Mouse (Mus musculus): ENCODE data around the gene Polr2j. TPM values are rescaled to one million over a fixed set of nuclear protein-coding genes. Genes with fewer than 3 reads are reported as not detected.
"Not testable (repeated sequence)": the region's sequence is repeated elsewhere in the genome, so short reads cannot be mapped to it uniquely, and the experiment has no call there.

Gene Polr2j
- polyA plus RNA-seq, 1 experiment = 139 TPM

DNA sequence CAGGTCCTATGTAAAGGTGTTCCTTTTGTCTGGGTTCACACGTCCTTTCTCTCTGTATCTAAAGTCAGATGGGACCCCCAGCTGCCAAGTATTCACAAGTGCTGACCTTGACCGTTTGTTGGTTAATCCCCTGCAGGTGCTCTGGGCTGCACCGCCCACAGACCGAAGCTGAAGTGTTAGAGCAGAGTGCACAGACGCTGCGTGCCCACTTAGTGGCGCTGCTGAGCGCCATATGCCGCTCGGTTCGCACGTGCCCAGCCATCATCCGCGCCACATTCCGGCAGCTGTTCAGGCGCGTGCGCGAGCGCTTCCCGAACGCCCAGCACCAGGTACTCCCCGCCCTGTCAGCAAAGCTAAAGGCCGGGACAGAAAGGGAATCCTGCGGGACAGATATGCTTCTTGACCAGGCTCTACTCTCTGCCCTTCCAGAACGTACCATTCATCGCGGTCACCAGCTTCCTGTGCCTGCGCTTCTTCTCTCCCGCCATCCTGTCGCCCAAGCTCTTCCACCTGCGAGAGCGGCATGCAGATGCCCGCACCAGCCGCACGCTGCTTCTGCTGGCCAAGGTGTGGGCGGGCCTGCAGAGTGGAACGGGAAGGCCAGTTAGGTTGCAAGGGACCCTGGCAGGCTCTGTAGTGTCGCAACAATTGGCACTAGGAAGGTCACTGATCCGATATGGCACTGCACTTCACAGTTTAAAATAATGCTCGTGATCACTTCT lies 14.2 kb upstream of the Polr2j start:
- H3K4me2 ChIP-seq (ENCODE audit: low read depth) = no peak overlapping the region
- H3K36me3 ChIP-seq (ENCODE audit: control insufficient read depth, insufficient read depth) = peaks cover 12% of the 10 kb centered on the region
- H3K79me2 ChIP-seq (ENCODE audit: control insufficient read depth, insufficient read depth) = no peaks in the 10 kb centered on the region
- TF ChIP-seq MYOD1 (IDR thresholded peaks at IDR 0.05; ENCODE audit: control insufficient read depth in 1 of 3, insufficient read length in 2 of 3, low read depth in 2 of 3) (no peak), CEBPB (IDR thresholded peaks at IDR 0.05; ENCODE audit: insufficient read depth, poor library complexity, severe bottlenecking) (no peak), MYOG (IDR thresholded peaks at IDR 0.05; ENCODE audit: control insufficient read depth in 1 of 3, insufficient read depth in 1 of 3, insufficient read length in 2 of 3, low read depth in 2 of 3) (no peak), MAX (IDR thresholded peaks at IDR 0.05; ENCODE audit: low read depth) (no peak), SRF (IDR thresholded peaks at IDR 0.05; ENCODE audit: control insufficient read depth, insufficient read length, low read depth) (no peak), E2F4 (IDR thresholded peaks at IDR 0.05; ENCODE audit: insufficient read depth) (no peak), TCF3 (IDR thresholded peaks at IDR 0.05; ENCODE audit: insufficient read length, low read depth) (no peak), REST (IDR thresholded peaks at IDR 0.05; ENCODE audit: insufficient read depth, insufficient read length) (no peak), USF1 (IDR thresholded peaks at IDR 0.05; ENCODE audit: low read depth) (no peak)
- H3K27me3 ChIP-seq (ENCODE audit: control insufficient read depth, insufficient read depth, insufficient read length) = no peaks in the 10 kb centered on the region
- no peak overlapping the region for H3K4me3 ChIP-seq
- H3ac ChIP-seq (ENCODE audit: control insufficient read depth, insufficient read length) = no peak overlapping the region

DNA sequence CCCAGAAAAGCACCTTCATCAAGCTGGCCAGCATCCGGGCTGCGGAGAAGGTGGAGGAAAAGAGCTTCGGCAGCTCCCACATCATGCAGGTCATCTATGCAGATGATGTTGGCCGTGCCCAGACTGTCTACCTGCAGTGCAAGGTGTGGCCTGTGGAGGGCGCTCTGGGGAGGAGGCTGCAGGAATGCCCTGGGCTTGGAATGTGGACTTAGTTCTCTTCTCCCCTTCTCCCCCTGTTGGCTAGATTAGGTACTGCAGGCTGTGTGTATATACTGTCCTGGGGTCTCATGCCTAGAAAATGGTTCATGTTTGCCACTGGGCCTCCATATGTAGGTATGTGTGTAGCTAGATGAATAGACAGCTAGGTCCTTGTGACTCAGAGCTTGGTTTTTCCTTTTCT lies 11.9 kb upstream of the Polr2j start:
- Histone ChIP-seq H3K27me3 (ENCODE audit: control insufficient read depth, insufficient read depth, insufficient read length) (no peaks in the 10 kb centered on the region), H3K79me2 (ENCODE audit: control insufficient read depth, insufficient read depth) (no peaks in the 10 kb centered on the region), H3K4me2 (ENCODE audit: low read depth) (no peak overlapping the region), H3K4me3 (no peak overlapping the region), H3K36me3 (ENCODE audit: control insufficient read depth, insufficient read depth) (peaks cover 15% of the 10 kb centered on the region), H3ac (ENCODE audit: control insufficient read depth, insufficient read length) (no peak overlapping the region)
- no peak for TF ChIP-seq TCF3 (IDR thresholded peaks at IDR 0.05; ENCODE audit: insufficient read length, low read depth)
- no peak for TF ChIP-seq POLR2A (IDR thresholded peaks at IDR 0.05; ENCODE audit: insufficient read length, low read depth)
- TF ChIP-seq MAX (IDR thresholded peaks at IDR 0.05; ENCODE audit: low read depth) = no peak
- TF ChIP-seq MYOD1 (IDR thresholded peaks at IDR 0.05; ENCODE audit: control insufficient read depth in 1 of 3, insufficient read length in 2 of 3, low read depth in 2 of 3) = no peak
- TF ChIP-seq E2F4 (IDR thresholded peaks at IDR 0.05; ENCODE audit: insufficient read depth) = no peak
- TF ChIP-seq TCF12 (IDR thresholded peaks at IDR 0.05; ENCODE audit: insufficient read depth, poor library complexity, severe bottlenecking) = no peak
- no peak for TF ChIP-seq POLR2AphosphoS2 (IDR thresholded peaks at IDR 0.05; ENCODE audit: insufficient read length, low read depth)
- no peak for TF ChIP-seq SRF (IDR thresholded peaks at IDR 0.05; ENCODE audit: control insufficient read depth, insufficient read length, low read depth)
- no peak for TF ChIP-seq CEBPB (IDR thresholded peaks at IDR 0.05; ENCODE audit: insufficient read depth, poor library complexity, severe bottlenecking)
- no peak for TF ChIP-seq MYOG (IDR thresholded peaks at IDR 0.05; ENCODE audit: control insufficient read depth in 1 of 3, insufficient read depth in 1 of 3, insufficient read length in 2 of 3, low read depth in 2 of 3)
- TF ChIP-seq REST (IDR thresholded peaks at IDR 0.05; ENCODE audit: insufficient read depth, insufficient read length) = no peak
- TF ChIP-seq USF1 (IDR thresholded peaks at IDR 0.05; ENCODE audit: low read depth) = no peak

DNA sequence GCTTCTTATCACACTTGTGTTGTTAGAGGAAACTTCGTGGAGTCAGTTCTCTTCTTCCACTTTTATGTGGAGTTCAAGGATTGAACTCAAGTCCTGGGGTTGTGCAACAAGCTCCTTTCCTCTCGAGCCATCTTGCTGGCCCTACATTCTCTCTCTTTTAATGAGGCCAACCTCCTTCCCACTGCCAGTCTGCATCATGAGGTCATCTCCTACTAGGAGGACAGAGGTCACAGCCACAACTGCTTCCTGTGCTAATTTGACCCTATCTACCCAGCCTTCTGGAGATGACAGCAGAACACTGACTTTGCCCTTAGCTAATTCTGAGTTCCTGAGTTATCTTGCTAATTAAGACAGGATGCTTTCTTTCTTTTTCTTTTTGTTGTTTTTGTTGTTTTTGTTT lies 7.9 kb upstream of the Polr2j start:
- no peak for TF ChIP-seq MYOG (IDR thresholded peaks at IDR 0.05; ENCODE audit: control insufficient read depth in 1 of 3, insufficient read depth in 1 of 3, insufficient read length in 2 of 3, low read depth in 2 of 3)
- TF ChIP-seq REST (IDR thresholded peaks at IDR 0.05; ENCODE audit: insufficient read depth, insufficient read length) = no peak
- no peak for TF ChIP-seq POLR2AphosphoS2 (IDR thresholded peaks at IDR 0.05; ENCODE audit: insufficient read length, low read depth)
- TF ChIP-seq E2F4 (IDR thresholded peaks at IDR 0.05; ENCODE audit: insufficient read depth) = no peak
- TF ChIP-seq CEBPB (IDR thresholded peaks at IDR 0.05; ENCODE audit: insufficient read depth, poor library complexity, severe bottlenecking) = no peak
- no peak for TF ChIP-seq TCF3 (IDR thresholded peaks at IDR 0.05; ENCODE audit: insufficient read length, low read depth)
- Histone ChIP-seq H3ac (ENCODE audit: control insufficient read depth, insufficient read length) (no peak overlapping the region), H3K36me3 (ENCODE audit: control insufficient read depth, insufficient read depth) (peaks cover 10% of the 10 kb centered on the region)

DNA sequence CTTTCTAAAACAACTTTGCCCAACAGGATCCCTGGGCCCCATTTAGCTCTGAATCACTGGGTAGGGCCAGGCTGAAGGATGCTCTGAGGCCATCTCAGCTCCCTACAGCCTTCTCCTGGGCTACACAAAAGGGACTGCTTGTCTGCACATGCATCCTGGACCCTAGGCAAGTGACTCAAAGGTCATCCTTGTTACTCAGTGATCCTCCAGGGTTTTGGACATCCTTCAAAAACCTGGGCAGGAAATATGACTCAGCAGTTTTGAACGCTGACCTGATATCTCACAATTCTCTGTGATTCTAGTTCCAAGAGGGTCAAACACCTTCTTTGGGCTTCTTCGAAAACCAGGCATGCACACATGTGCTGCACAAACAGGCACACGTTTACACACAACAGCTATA lies 7.4 kb upstream of the Polr2j start:
- H3K79me2 ChIP-seq (ENCODE audit: control insufficient read depth, insufficient read depth) = no peaks in the 10 kb centered on the region
- H3K27me3 ChIP-seq (ENCODE audit: control insufficient read depth, insufficient read depth, insufficient read length) = no peaks in the 10 kb centered on the region
- H3K4me3 ChIP-seq = no peak overlapping the region
- no peak overlapping the region for H3ac ChIP-seq (ENCODE audit: control insufficient read depth, insufficient read length)
- peaks cover 5% of the 10 kb centered on the region for H3K36me3 ChIP-seq (ENCODE audit: control insufficient read depth, insufficient read depth)
- TF ChIP-seq SRF (IDR thresholded peaks at IDR 0.05; ENCODE audit: control insufficient read depth, insufficient read length, low read depth) = no peak
- TF ChIP-seq POLR2AphosphoS2 (IDR thresholded peaks at IDR 0.05; ENCODE audit: insufficient read length, low read depth) = no peak
- no peak for TF ChIP-seq MYOG (IDR thresholded peaks at IDR 0.05; ENCODE audit: control insufficient read depth in 1 of 3, insufficient read depth in 1 of 3, insufficient read length in 2 of 3, low read depth in 2 of 3)
- no peak for TF ChIP-seq MAX (IDR thresholded peaks at IDR 0.05; ENCODE audit: low read depth)
- TF ChIP-seq USF1 (IDR thresholded peaks at IDR 0.05; ENCODE audit: low read depth) = no peak
- TF ChIP-seq CEBPB (IDR thresholded peaks at IDR 0.05; ENCODE audit: insufficient read depth, poor library complexity, severe bottlenecking) = no peak
- no peak for TF ChIP-seq E2F4 (IDR thresholded peaks at IDR 0.05; ENCODE audit: insufficient read depth)
- TF ChIP-seq TCF12 (IDR thresholded peaks at IDR 0.05; ENCODE audit: insufficient read depth, poor library complexity, severe bottlenecking) = no peak
- TF ChIP-seq POLR2A (IDR thresholded peaks at IDR 0.05; ENCODE audit: insufficient read length, low read depth) = no peak
- TF ChIP-seq TCF3 (IDR thresholded peaks at IDR 0.05; ENCODE audit: insufficient read length, low read depth) = no peak
- no peak for TF ChIP-seq MYOD1 (IDR thresholded peaks at IDR 0.05; ENCODE audit: control insufficient read depth in 1 of 3, insufficient read length in 2 of 3, low read depth in 2 of 3)
- no peak for TF ChIP-seq REST (IDR thresholded peaks at IDR 0.05; ENCODE audit: insufficient read depth, insufficient read length)
- no peak overlapping the region for H3K4me2 ChIP-seq (ENCODE audit: low read depth)

More for the DNA sequence above, 7.9 kb upstream of the Polr2j start:
- H3K79me2 ChIP-seq (ENCODE audit: control insufficient read depth, insufficient read depth) = no peaks in the 10 kb centered on the region
- no peak overlapping the region for H3K4me2 ChIP-seq (ENCODE audit: low read depth)
- no peak overlapping the region for H3K4me3 ChIP-seq
- H3K27me3 ChIP-seq (ENCODE audit: control insufficient read depth, insufficient read depth, insufficient read length) = no peaks in the 10 kb centered on the region

DNA sequence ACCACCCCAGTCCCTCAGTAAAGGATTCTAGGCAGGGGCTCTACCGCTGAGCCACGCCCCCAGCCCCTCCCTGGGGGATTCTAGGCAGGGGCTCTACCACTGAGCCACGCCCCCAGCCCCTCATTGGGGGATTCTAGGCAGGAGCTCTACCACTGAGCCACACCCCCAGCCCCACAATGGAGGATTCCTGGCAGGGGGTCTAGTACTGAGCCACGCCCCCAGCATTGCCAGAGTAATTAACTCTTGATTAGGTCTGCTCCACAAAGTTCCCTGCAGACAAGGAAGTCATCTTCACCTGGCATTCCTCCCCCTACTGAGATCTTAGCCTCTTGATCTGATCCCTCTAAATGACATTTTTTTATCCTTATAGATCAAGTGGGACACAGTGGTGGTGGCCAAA lies 2.9 kb upstream of the Polr2j start:
- H3K4me3 ChIP-seq; H3K27me3 ChIP-seq (ENCODE audit: control insufficient read depth, insufficient read depth, insufficient read length); H3ac ChIP-seq (ENCODE audit: control insufficient read depth, insufficient read length); H3K36me3 ChIP-seq (ENCODE audit: control insufficient read depth, insufficient read depth); H3K4me2 ChIP-seq (ENCODE audit: low read depth): not testable (repeated sequence)
- peaks cover 19% of the 10 kb centered on the region for H3K79me2 ChIP-seq (ENCODE audit: control insufficient read depth, insufficient read depth)
